Mouse (Mus musculus) kidney, adult 2 months (tissue): Measurements from ENCODE around the gene Plcxd1. TPM values are rescaled to one million over a fixed set of nuclear protein-coding genes. Genes with fewer than 3 reads are reported as not detected.
"Not testable (repeated sequence)": the region's sequence is repeated elsewhere in the genome, so short reads cannot be mapped to it uniquely, and the experiment has no call there.

Source experiments
- DNase-seq: peaks from one replicate; pipeline ENCODE4 v3.0.0; 2021
- H3K27ac ChIP-seq: fragments of 200-500 bp; 2 replicates; pipeline ENCODE4 v1.5.1; 2012; ENCODE audit warnings: low read depth, low read length, control low read depth, inconsistent platforms; ENCODE audit not compliant: insufficient read depth
- H3K27me3 ChIP-seq: fragments of 200-500 bp; replicated peaks from 2 replicates; pipeline ENCODE4 v1.6.1; 2012; ENCODE audit warnings: mild to moderate bottlenecking, moderate library complexity, low read length, inconsistent platforms; ENCODE audit not compliant: control insufficient read depth, insufficient read depth
- H3K36me3 ChIP-seq: fragments of 200-500 bp; 2 replicates; pipeline ENCODE4 v1.6.1; 2012; ENCODE audit warnings: mild to moderate bottlenecking, moderate library complexity, low read length, inconsistent platforms; ENCODE audit not compliant: control insufficient read depth, insufficient read depth
- H3K4me1 ChIP-seq: fragments of 200-500 bp; 2 replicates; pipeline ENCODE4 v1.6.1; 2011; ENCODE audit warnings: low read length; ENCODE audit not compliant: control insufficient read depth, insufficient read depth
- H3K4me3 ChIP-seq: fragments of 200-500 bp; 2 replicates; pipeline ENCODE4 v1.5.1; 2011; ENCODE audit warnings: mild to moderate bottlenecking, low read depth, low read length, control low read depth; ENCODE audit not compliant: insufficient read depth
- CTCF ChIP-seq: fragments of 200-500 bp; conservative IDR thresholded peaks from 2 replicates; pipeline ENCODE4 v1.5.1; 2011; ENCODE audit warnings: low read depth, mild to moderate bottlenecking, control low read depth, low read length, moderate library complexity, mixed read lengths; ENCODE audit not compliant: insufficient read depth, insufficient read length
- POLR2A ChIP-seq: fragments of 200-500 bp; IDR thresholded peaks from one replicate; pipeline ENCODE4 v1.6.1; 2011; ENCODE audit warnings: low read depth, low read length, control low read depth
- WGBS: fragments of 180-500 bp; shearing (Covaris S2); methylation state at CpG from one replicate; pipeline ENCODE4 v1.1.7; 2018; 5-methylcytosine and 5-hydroxymethylcytosine counted together
- polyA plus RNA-seq: library from polyadenylated mRNA; depleted of rRNA; stranded (reverse); fragments of >200 nt; gene quantifications from 2 replicates; pipeline ENCODE4 v1.2.3, GENCODE M21; 2012

Gene Plcxd1
- polyA plus RNA-seq, 1 experiment, result 1.8 TPM

- Histone ChIP-seq H3K4me1 (no peaks in the 10 kb centered on the region), H3K4me3 (peak within 1 kb of the TSS; percentile 73), H3K27me3 (no peaks in the 10 kb centered on the region), H3K36me3 (no peaks in the 10 kb centered on the region; the same call in 1 of the 2 replicates), H3K27ac (peak within 1 kb of the TSS; percentile 54)
- whole genome bisulfite sequencing, result under 1% methylated on average over 71 of the region's 71 CpGs
- TF ChIP-seq CTCF (no peak), POLR2A (no peak)
- peak; percentile 99 for DNase-seq
Observed at GRCm38 (mm10) chr5:110107581-110108304, 8.0 kb downstream of the Plcxd1 start, which contains the start of gene Gtpbp6. Gene Gtpbp6 (minus strand): TSS chr5:110108197.

- no peak for DNase-seq
- Histone ChIP-seq H3K27me3 (no peaks in the 10 kb centered on the region), H3K27ac (peak overlapping the region; percentile 26; the same call in 1 of the 2 replicates), H3K4me1 (no peaks in the 10 kb centered on the region), H3K36me3 (no peaks in the 10 kb centered on the region; the same call in 1 of the 2 replicates), H3K4me3 (no peak overlapping the region)
- no peak for TF ChIP-seq POLR2A
- TF ChIP-seq CTCF, result no peak
- under 1% methylated on average over 7 of the region's 7 CpGs for WGBS
Observed at GRCm38 (mm10) chr5:110108305-110108628, 8.5 kb downstream of the Plcxd1 start.

GRCm38 (mm10) chr5:110109991-110110441 lies 10.2 kb downstream of the Plcxd1 start, which contains the start of gene Zfp605:
Gene Zfp605 (plus strand): TSS chr5:110110092.
- H3K4me1 ChIP-seq, result no peaks in the 10 kb centered on the region
- peaks cover 1% of the 10 kb centered on the region; the same call in 1 of the 2 replicates for H3K36me3 ChIP-seq
- TF ChIP-seq CTCF (0 out of 2 replicates have a peak, but pooled peaks have one; percentile 8), POLR2A (no peak)
- H3K27ac ChIP-seq, result peak within 1 kb of the TSS; percentile 90
- H3K27me3 ChIP-seq, result no peaks in the 10 kb centered on the region
- under 1% methylated on average over 12 of the region's 12 CpGs for WGBS
- DNase-seq, result peak; percentile 93
- peak within 1 kb of the TSS; percentile 68 for H3K4me3 ChIP-seq

GRCm38 (mm10) chr5:110122380-110122779 lies 22.6 kb downstream of the Plcxd1 start:
- DNase-seq, H3K4me1 ChIP-seq, H3K4me3 ChIP-seq, H3K27ac ChIP-seq, H3K36me3 ChIP-seq, H3K27me3 ChIP-seq: not testable (repeated sequence)
- 95% methylated on average over 3 of the region's 3 CpGs for WGBS

GRCm38 (mm10) chr5:110135293-110136086 lies 35.7 kb downstream of the Plcxd1 start, which contains the start of gene Chfr:
Gene Chfr (plus strand): TSS chr5:110135842.
- H3K27me3 ChIP-seq, result no peaks in the 10 kb centered on the region
- peak within 1 kb of the TSS; percentile 77 for H3K4me3 ChIP-seq
- peak; percentile 99 for DNase-seq
- TF ChIP-seq POLR2A, result peak; percentile 59
- TF ChIP-seq CTCF, result no peak
- H3K27ac ChIP-seq, result peak within 1 kb of the TSS; percentile 39; the same call in 1 of the 2 replicates
- H3K4me1 ChIP-seq, result no peaks in the 10 kb centered on the region
- WGBS, result 3% methylated on average over 46 of the region's 46 CpGs
- no peaks in the 10 kb centered on the region; the same call in none of the 2 replicates for H3K36me3 ChIP-seq

- Histone ChIP-seq H3K27ac (0 out of 2 replicates have a peak overlapping the region, but pooled peaks have one; percentile 4), H3K27me3 (no peaks in the 10 kb centered on the region), H3K36me3 (no peaks in the 10 kb centered on the region), H3K4me1 (no peaks in the 10 kb centered on the region), H3K4me3 (peak overlapping the region; percentile 77)
- 3% methylated on average over 18 of the region's 18 CpGs for WGBS
- TF ChIP-seq CTCF (no peak), POLR2A (no peak)
- DNase-seq, result no peak
Observed at GRCm38 (mm10) chr5:110136087-110136464, 36.3 kb downstream of the Plcxd1 start.

GRCm38 (mm10) chr5:110137816-110138215 lies 38.0 kb downstream of the Plcxd1 start:
- Histone ChIP-seq H3K27ac (no peak overlapping the region), H3K36me3 (no peaks in the 10 kb centered on the region), H3K4me3 (no peak overlapping the region), H3K4me1 (no peaks in the 10 kb centered on the region), H3K27me3 (no peaks in the 10 kb centered on the region)
- DNase-seq, result no peak
- TF ChIP-seq POLR2A, result no peak
- 95% methylated on average over 3 of the region's 3 CpGs for WGBS
